Mouse (Mus musculus) thymus, adult 18-20 months (tissue): ENCODE data around the gene Spty2d1.
A peak's percentile ranks its signal among the peaks of the same experiment; 100 is the strongest.
"Not testable (repeated sequence)": the region's sequence is repeated elsewhere in the genome, so short reads cannot be mapped to it uniquely, and the experiment has no call there.

Source experiments
- DNase-seq, 2 experiments: peaks; one replicate each; pipeline ENCODE4 v3.0.0; 2022; ENCODE audit warnings: mixed read lengths in 2 of 2

Spty2d1 gene

DNA sequence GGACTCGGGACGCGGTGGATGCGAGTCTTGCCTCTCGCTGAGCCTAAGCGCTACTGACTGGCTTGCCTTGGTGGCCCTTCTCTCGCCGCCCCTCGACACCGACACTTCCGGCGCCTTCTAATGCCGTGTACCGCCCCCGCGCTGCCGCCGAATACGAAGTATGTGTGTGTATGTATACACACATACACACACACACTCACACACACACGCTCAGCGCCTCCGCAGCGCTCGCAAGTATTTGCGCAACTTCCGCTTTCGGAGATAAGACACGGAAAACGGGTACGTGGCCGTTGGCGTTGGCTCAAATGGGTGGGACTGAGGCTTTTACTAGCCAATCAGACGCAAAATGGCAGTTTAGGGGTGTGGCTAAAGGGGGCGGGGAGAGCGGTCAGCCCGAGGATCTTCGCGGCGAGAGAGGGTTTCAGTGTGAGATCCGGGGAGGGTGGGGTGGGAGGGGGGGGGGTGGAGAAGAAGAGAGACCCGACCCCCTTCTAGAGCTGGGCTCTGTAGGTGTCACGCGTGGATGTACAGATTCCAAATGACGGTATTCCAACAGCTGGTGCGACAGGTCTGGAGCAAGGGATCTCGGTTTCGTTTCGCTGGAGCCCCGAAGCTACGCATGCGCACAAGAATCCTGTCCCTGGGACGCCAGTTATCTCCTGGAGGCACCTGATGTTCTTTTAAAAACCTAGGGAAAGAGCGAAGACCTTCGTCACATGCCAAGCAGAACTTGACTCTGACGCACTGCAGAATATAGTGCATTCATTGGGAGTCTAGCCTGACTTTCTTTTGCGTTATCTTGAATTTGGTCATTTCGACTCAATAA, at the start of gene Spty2d1:
Spty2d1 (minus strand) TSS at position 244 of the 826 bp plus-strand sequence.
- DNase-seq, result peak; percentile 96 to 98

DNA sequence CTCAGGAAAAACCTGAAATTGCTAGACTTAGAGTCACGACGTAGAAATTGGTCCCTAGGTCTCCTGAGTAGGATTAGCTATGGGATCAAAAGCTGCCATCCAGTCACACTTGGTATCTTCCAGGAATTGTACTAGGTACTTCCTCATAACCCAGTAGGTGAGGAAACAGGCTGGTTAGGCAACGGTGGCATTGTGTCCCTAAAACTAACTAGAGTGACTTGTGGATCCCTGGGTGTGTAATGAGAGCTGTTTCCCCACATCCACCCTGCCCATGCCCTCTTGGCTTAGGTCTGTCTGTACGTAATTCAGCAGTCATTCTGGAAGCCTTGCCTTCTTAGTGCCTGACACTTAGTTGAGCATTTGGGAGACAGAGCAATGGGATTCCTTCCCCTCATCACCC, 48.1 kb upstream of the Spty2d1 start:
- no peak for DNase-seq

DNA sequence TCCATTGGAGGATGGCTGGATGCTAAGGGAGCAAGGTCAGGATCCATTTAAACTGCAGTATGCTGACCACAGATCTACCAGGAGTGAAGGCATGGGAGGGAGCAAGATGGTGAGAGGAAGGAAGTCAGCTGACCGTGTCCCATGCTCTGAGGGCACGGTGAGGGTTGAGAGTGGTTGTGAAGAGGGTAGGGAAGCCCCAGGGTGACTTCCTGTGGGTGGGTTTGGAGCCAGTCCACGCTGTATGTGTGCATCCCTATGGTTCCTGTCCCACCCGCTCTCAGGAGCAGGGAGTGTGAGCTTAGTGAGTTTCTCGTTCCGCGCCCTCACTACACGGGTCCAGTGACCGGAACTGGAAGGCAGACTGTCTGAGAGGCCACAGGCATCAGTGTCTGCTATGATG, 47.5 kb upstream of the Spty2d1 start:
- no peak for DNase-seq

- DNase-seq, result no peak
These were observed 46.5 kb upstream of the Spty2d1 start for GRCm38 (mm10) chr7:47054666-47055065.

DNA sequence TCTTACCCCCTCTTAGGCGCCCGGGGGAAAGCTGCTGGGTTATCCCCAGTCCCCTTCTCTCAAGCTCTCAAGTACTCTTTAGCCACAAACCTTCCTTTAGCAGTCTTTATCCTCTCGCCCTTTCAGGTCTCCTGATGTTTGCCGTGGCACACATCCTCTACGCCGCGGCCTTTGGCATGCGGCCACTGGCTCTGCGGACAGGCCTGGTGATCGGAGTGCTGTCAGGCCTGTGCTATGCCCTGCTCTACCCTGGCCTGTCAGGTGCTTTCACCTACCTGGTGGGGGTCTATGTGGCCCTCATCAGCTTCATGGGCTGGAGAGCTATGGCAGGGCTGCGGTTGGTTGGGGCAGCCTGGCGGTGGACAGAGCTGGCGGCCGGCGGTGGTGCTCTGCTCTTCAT, 45.1 kb upstream of the Spty2d1 start:
- no peak for DNase-seq

- DNase-seq, result no peak
These were observed 44.1 kb upstream of the Spty2d1 start for GRCm38 (mm10) chr7:47052276-47052675.

DNA sequence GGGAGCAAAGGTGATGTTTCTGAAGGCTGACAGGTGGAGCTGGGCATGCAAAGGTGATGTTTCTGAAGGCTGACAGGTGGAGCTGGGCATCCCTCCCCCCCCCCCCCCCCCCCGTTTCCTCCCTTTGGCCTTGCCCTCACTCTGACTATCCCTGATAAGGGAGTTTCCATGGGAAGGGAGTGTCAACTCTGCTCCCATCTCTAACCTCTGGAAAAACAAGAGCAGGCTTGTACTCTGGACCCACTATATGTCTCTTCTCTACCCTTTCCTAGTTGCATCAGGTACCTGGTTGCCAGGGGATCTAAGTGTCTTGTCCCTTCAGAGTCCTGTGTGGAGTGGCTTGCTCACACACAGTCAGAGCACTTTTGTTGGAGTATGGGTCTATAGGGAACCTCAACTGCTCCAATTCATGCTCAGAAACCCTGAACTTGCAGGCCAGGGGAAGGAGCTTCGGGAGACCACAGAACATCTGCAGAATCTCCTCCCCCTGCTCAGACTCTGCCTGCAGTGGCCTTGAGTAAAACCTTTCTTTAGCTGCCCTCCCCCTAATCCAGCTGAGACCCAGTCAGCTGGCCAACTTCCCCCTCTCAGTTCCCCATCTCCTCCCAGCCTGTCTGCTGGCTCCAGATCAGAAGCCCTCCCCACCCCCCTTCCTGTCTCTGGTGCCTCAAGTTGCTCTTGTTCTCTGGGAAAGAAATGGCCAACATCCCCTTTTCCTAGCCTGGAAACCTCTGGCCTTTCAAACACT, 43.4 kb upstream of the Spty2d1 start:
- peak in 1 of 2 experiments; percentile 20 for DNase-seq

GRCm38 (mm10) chr7:47050766-47051165, 42.6 kb upstream of the Spty2d1 start:
- peak in 1 of 2 experiments; percentile 76 for DNase-seq

DNA sequence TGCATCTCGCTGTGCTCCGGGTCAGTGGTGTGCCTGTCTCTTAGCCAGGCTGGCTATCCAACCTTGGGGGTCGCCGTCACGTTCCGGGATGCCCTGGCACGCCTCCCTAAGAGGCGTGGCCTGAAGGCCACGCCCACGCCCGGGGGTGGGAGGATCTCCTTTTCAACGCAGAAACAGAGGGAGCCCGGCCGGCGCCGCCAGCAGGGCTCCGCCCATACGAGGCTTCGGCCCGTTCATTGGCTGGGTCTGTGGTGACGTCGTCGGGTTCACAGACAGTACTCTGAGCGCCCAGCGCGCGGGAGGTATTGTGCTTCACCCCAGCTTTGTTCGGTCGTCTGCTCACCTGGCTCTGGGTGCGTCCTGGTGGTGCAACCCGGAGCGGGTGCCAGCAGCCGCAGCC, 42.2 kb upstream of the Spty2d1 start, which contains the start of gene Tmem86a:
Tmem86a (plus strand) TSS at position 236 of the 400 bp plus-strand sequence.
- DNase-seq, result peak; percentile 95 to 96

DNA sequence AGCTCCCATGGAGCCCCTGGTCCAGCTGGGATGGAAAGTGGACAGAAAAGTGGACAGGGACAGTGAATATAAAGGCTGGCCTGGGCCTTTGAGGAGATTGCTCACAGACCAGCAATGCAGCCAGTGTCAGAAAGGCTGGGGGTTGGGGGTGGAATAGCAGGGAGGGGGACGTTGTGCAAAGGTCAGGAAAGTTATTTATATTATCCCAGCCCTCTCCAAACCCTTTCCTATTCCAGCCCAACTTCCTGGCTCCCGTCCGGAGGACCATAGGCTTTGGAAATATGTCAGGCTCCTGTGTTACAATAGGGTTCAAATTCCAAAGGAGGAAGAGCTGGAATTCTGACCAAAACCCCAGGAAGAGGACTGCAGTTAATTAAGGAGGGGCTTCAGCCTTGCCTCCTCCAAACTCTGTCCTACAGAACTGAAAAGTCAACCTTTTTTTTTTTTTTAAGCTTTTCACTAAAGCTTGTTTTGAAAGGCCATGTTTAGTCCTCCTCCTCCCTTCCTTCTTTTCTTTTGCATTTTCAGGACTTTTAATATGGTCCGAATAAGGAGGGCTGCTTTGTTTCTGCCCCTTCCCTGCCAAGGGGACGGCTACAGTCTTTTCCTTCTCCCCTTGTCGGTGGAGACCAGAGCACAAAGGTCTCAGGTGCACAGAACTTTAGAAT, 34.7 kb upstream of the Spty2d1 start:
- DNase-seq, result no peak

GRCm38 (mm10) chr7:47042121-47042520, 33.9 kb upstream of the Spty2d1 start:
- no peak for DNase-seq

- DNase-seq, result no peak
These were observed 33.5 kb upstream of the Spty2d1 start for GRCm38 (mm10) chr7:47041706-47042105.

GRCm38 (mm10) chr7:47035426-47035825, 27.2 kb upstream of the Spty2d1 start:
- DNase-seq, result no peak

GRCm38 (mm10) chr7:47034785-47035384, 26.7 kb upstream of the Spty2d1 start:
- DNase-seq, result no peak

DNA sequence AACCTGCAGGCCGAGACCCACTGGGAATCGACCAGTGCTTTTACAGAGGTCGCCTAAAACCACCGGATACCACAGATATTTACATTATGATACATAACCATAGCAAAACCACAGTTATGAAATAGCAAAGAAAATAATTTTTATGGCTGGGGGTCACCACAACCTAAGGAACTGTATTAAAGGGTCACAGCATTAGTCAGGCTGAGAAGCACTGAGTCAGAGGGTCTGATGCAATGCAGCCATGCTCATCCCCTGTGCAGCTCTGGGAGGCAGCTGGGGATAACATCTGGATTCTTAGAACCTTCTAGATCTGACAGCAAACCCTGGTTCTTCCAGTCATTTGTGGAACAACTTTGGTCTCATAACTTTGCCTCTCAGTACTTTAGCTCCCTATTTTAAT, 23.2 kb upstream of the Spty2d1 start:
- DNase-seq, result no peak

GRCm38 (mm10) chr7:47030517-47031193, 22.4 kb upstream of the Spty2d1 start:
- DNase-seq, result no peak

GRCm38 (mm10) chr7:47027520-47027919, 19.3 kb upstream of the Spty2d1 start:
- DNase-seq, result no peak

- DNase-seq, result not testable (repeated sequence)
These were observed 18.7 kb upstream of the Spty2d1 start for GRCm38 (mm10) chr7:47026899-47027298.

DNA sequence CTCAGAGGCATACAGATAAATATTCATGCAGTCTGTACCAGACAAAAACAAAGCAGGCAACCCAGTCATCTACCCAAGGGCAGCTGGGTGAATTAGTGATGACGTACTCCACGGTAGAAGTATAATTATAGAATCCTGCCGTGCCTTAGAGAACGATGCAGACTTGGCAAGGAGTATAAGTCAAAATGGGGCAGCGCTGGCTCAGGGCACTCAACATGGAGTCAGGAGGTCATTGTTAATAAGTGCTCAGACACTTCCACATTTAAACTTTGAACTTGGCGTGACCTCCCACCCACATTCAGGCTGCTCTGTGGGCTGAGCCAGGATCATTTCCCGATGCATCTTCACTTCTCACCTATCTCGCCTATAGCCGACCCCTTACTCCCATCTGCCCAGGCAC, 17.2 kb upstream of the Spty2d1 start:
- no peak for DNase-seq

DNA sequence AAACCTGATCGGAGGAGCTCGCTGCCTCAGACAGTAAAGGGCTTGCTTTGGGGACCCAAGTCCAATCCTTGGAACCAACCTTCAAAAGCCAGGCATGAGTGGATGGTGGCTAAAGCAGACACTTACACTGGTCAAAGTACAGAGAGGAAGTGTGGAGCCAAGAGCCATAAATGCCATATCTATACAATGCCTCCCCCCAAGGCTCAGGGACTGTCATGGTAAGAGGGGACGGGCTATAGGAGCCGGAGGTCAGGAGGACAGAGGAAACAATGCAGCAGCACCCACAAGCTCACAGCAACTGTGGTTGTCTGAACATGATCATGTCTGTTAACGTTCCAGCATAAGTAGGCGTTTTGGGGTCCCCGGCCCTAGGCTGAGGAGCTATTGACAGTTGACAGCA, 16.2 kb upstream of the Spty2d1 start:
- DNase-seq, result no peak

- peak; percentile 52 to 60 for DNase-seq
These were observed 15.3 kb upstream of the Spty2d1 start for GRCm38 (mm10) chr7:47023530-47023929.

DNA sequence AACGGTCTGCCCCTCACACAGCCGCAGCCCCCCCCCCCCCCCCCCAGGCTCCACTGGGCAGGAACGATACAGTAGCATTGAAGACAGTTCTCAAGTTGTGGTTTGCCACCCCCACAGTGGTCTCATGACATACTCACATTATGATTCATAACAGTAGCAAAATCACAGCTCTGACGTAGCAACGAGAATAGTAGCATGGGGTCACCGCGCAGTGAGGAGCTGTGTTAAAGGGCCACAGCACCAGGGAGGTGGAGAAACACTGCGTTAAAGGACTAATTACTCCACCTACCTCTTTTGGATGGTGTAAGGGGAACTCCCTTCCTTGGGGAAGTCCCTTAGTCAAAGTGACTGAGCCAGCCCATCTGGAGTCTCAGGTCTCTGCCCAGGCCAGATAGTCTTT, 14.3 kb upstream of the Spty2d1 start:
- DNase-seq, result no peak
